Mouse (Mus musculus) embryo, embryonic 10.5 days (tissue): ENCODE measurements around the gene Lrrc42.
A peak's percentile ranks its signal among the peaks of the same experiment; 100 is the strongest.

Experiments used
- DNase-seq: peaks from one replicate; pipeline ENCODE4 v3.0.0-alpha.2; 2015; ENCODE audit warnings: low spot score

Lrrc42 gene

DNA sequence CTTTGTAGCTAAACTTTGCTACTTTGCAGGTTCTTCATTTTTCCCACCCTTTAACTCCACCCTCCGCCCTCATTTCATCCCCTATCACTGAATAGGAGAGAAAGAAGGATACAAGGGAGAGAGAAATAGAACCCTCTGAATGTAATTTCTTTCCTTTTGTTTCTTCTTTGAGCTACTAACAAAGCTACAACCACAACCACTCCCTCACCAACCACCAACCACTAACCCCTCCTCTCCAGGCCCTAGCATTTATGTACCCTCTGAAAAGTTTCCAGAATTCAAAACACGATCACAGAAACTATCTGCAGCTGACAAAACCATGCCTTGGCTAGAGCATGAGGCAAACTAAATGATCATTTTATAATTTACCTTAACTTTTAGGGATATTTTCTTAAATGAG is 56.9 kb downstream of the Lrrc42 start:
- DNase-seq = no peak

DNA sequence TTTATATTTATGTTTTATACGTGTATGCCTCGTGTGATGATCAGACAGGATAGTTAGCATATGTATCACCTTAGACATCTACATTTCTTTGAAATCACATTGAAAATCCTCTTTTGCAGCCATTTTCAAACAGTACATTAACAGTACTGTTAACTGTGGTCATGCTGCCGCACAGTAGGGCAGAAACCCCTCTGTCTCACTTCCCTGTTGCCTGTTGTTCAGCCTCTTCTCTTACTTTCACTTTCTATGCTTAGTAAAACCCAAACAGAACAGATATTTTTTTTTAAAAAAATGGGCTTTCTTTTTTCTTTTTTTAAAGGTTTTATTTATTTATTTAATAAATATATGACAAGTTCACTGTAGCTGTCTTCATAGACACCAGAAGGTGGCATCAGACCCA is 59.5 kb downstream of the Lrrc42 start:
- DNase-seq = no peak

DNA sequence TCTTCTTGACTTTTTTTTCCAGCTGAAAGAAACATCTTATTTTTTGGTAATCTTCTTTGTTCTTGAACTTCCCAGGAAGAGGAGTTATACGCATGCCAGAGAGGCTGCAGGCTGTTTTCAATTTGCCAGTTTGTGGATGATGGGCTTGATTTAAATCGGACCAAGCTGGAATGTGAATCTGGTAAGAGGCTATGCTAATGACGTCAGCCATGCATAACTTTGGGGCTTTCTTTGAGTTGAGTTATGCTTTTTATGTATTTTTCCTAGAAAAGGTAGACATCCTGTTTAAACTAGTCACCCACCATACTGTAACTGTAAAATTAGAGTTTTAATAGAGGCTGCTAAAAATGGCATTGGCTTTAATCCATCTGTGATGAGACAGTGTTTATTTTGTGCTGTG is 67.6 kb downstream of the Lrrc42 start:
- DNase-seq = peak; percentile 44
